ENCODE assay signal across 25 mouse cellular contexts in the genomic region with DNA sequence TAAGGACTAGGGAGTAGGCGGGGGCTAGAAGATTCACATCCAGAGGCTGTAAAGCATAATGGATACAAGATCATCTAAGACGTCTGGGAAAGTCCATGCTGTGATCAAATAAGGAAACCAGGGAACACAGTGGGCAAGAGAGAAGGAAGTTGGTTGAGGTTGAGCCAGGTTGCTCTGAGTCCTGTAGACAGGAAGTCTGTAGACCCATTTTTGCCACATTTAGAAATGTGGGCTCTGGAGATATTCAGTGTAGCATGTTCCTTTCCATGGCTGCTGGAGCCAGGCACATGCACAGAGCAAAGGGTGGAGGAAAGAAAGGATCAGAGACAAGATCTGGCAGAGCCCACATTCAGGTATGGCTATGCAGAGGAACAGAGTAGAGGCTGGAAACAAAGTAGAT.
A peak's percentile ranks its signal among the peaks of the same experiment; 100 is the strongest.
DNase-seq lines count a peak whose midpoint lies in the region; ATAC-seq and TF ChIP-seq lines count a peak whose summit lies in the region.
"Had no signal": no experiment of that assay in that cellular context is flagged by ENCODE, and none has a peak within 500 bp of the region (broad histone marks: within the 10 kb centered on the region; RNA-seq: fewer than 3 reads in every experiment).

No protein-coding gene starts in this region.

- no peak for TF ChIP-seq CTCF in gastrocnemius, adult 2 months (IDR thresholded peaks at IDR 0.05)

- no peak for DNase-seq in gastrocnemius, adult 2 months
- DNase-seq in gastrocnemius, postnatal 25 days: no peak
- DNase-seq in 416B (ENCODE audit: low read depth): peak; percentile 86
- DNase-seq in heart, embryonic 10.5 days (ENCODE audit: low spot score): no peak
- no peak for DNase-seq in kidney, postnatal 10 days
- DNase-seq in cerebellum, adult 9-10 months: no peak
- DNase-seq: adrenal gland, postnatal 10 days; adrenal gland, postnatal 25 days; cerebellum, adult 11 months; cerebellum, adult 18-20 months; cerebellum, adult 8-10 months; cerebellum, postnatal 10 days; cerebellum, postnatal 25 days; embryo, embryonic 11 days; forebrain, postnatal 0 days had no signal

- H3K27me3 ChIP-seq in heart, embryonic 10.5 days (ENCODE audit: insufficient read depth, poor library complexity, severe bottlenecking): no peaks in the 10 kb centered on the region
- H3K27me3 ChIP-seq: embryonic facial prominence, embryonic 13.5 days; embryonic facial prominence, embryonic 15.5 days; forebrain, embryonic 13.5 days; forebrain, embryonic 15.5 days; Patski had no signal

- no peaks in the 10 kb centered on the region for H3K36me3 ChIP-seq in heart, embryonic 10.5 days
- H3K36me3 ChIP-seq: embryonic facial prominence, embryonic 13.5 days; embryonic facial prominence, embryonic 15.5 days; forebrain, embryonic 10.5 days; forebrain, embryonic 15.5 days had no signal

- no peaks in the 10 kb centered on the region for H3K9me3 ChIP-seq in heart, embryonic 10.5 days
- H3K9me3 ChIP-seq: embryonic facial prominence, embryonic 13.5 days; embryonic facial prominence, embryonic 15.5 days; forebrain, embryonic 10.5 days; forebrain, embryonic 13.5 days; forebrain, embryonic 15.5 days had no signal

- no peaks in the 10 kb centered on the region for H3K4me1 ChIP-seq in heart, embryonic 10.5 days
- H3K4me1 ChIP-seq: embryonic facial prominence, embryonic 13.5 days; embryonic facial prominence, embryonic 15.5 days had no signal

- 76% methylated on average over 2 of the region's 2 CpGs for WGBS in heart, embryonic 10.5 days

- intact Hi-C loops in gastrocnemius, adult 2 months (cut with DNase I): no loop called here

- H3K27ac ChIP-seq in gastrocnemius, adult 2 months: peak overlapping the region; percentile 41
- no peak overlapping the region for H3K27ac ChIP-seq in heart, embryonic 10.5 days
- H3K27ac ChIP-seq: embryonic facial prominence, embryonic 13.5 days; embryonic facial prominence, embryonic 15.5 days; forebrain, embryonic 10.5 days; forebrain, embryonic 13.5 days; forebrain, embryonic 15.5 days had no signal

- H3K4me3 ChIP-seq in gastrocnemius, adult 2 months: no peak overlapping the region
- H3K4me3 ChIP-seq in heart, embryonic 10.5 days: no peak overlapping the region
- H3K4me3 ChIP-seq: embryonic facial prominence, embryonic 13.5 days; embryonic facial prominence, embryonic 15.5 days; erythroblast, embryonic 14.5 days; forebrain, embryonic 10.5 days; forebrain, embryonic 13.5 days; forebrain, embryonic 15.5 days had no signal

- peak; percentile 76 for ATAC-seq in common myeloid progenitor, adult 5-6 weeks (replicated peaks; ENCODE audit: low read depth, poor library complexity, severe bottlenecking)
- ATAC-seq in hematopoietic stem cell, adult 5-6 weeks (replicated peaks in 1 of 2; ENCODE audit: insufficient read depth in 1 of 2, low FRiP score in 2 of 2, low TSS enrichment in 1 of 2, low read depth in 1 of 2, poor library complexity in 2 of 2, severe bottlenecking in 2 of 2): peak; percentile 62 to 84; a peak in 3 of 4 replicates
- ATAC-seq: activated CD4-positive, CD25-positive, alpha-beta regulatory T cell, adult 4 months; forebrain, embryonic 13.5 days; forebrain, embryonic 15.5 days; forebrain, postnatal 0 days; Patski had no signal
